Mouse (Mus musculus) stomach, embryonic 15.5 days (tissue): ENCODE results near the gene Ccdc150. TPM values are rescaled to one million over a fixed set of nuclear protein-coding genes. Genes with fewer than 3 reads are reported as not detected.

ENCODE experiments used
- ATAC-seq: fragments of 200-750 bp; cut with Nextera tagmentation; 2 replicates; pipeline ENCODE4 v1.8.0; 2017; ENCODE audit warnings: low read depth, moderate number of reproducible peaks, moderate TSS enrichment; ENCODE audit not compliant: insufficient read depth, low FRiP score
- H3K27ac ChIP-seq: fragments of 300-500 bp; sonication (generic); 2 replicates; pipeline ENCODE4 v1.5.1; 2015; ENCODE audit warnings: mild to moderate bottlenecking, inconsistent platforms
- H3K27me3 ChIP-seq: fragments of 300-500 bp; sonication (generic); replicated peaks from 2 replicates; pipeline ENCODE4 v1.6.1; 2015; ENCODE audit warnings: inconsistent platforms
- H3K36me3 ChIP-seq: fragments of 300-500 bp; sonication (generic); 2 replicates; pipeline ENCODE4 v1.6.1; 2015; ENCODE audit warnings: inconsistent platforms
- H3K4me1 ChIP-seq: fragments of 300-500 bp; sonication (generic); 2 replicates; pipeline ENCODE4 v1.6.1; 2015; ENCODE audit warnings: inconsistent platforms
- H3K4me2 ChIP-seq: fragments of 300-500 bp; sonication (generic); 2 replicates; pipeline ENCODE4 v1.6.1; 2015; ENCODE audit warnings: mild to moderate bottlenecking, inconsistent platforms
- H3K4me3 ChIP-seq: fragments of 300-500 bp; sonication (generic); replicated peaks from 2 replicates; pipeline ENCODE4 v1.5.1; 2015; ENCODE audit warnings: inconsistent platforms
- H3K9ac ChIP-seq: fragments of 300-500 bp; sonication (generic); 2 replicates; pipeline ENCODE4 v1.6.1; 2015; ENCODE audit warnings: inconsistent platforms
- H3K9me3 ChIP-seq: fragments of 300-500 bp; sonication (generic); 2 replicates; pipeline ENCODE4 v1.6.1; 2016; ENCODE audit warnings: inconsistent platforms
- WGBS: fragments of 180-500 bp; shearing (Covaris S2); methylation state at CpG from one replicate; pipeline ENCODE4 v1.1.7; 2015; 5-methylcytosine and 5-hydroxymethylcytosine counted together
- polyA plus RNA-seq: library from polyadenylated mRNA; unstranded; fragments of >200 nt; fragmentation: Nextera tagmentation; extraction: Ambion mirVana; gene quantifications from 2 replicates; pipeline ENCODE4 v1.2.1, GENCODE M21; 2015

The Ccdc150 gene
- polyA plus RNA-seq, 1 experiment from 2014 or later, result 0.12 TPM

- WGBS, result 80% methylated on average over 6 of the region's 6 CpGs
- no peaks in the 10 kb centered on the region for H3K9me3 ChIP-seq
- H3K4me3 ChIP-seq, result no peak overlapping the region
- H3K4me2 ChIP-seq, result no peak overlapping the region
- H3K36me3 ChIP-seq, result no peaks in the 10 kb centered on the region
- no peaks in the 10 kb centered on the region for H3K27me3 ChIP-seq
- no peak overlapping the region for H3K27ac ChIP-seq
- no peak overlapping the region for H3K9ac ChIP-seq
- no peaks in the 10 kb centered on the region for H3K4me1 ChIP-seq
- ATAC-seq, result no peak
These were observed 106.1 kb downstream of the Ccdc150 start for GRCm38 (mm10) chr1:54356566-54356965.

GRCm38 (mm10) chr1:54377506-54378051, 127.1 kb downstream of the Ccdc150 start:
- Histone ChIP-seq H3K4me2 (no peak overlapping the region), H3K27ac (no peak overlapping the region), H3K4me3 (no peak overlapping the region), H3K4me1 (no peaks in the 10 kb centered on the region), H3K27me3 (no peaks in the 10 kb centered on the region), H3K9me3 (no peaks in the 10 kb centered on the region), H3K9ac (no peak overlapping the region), H3K36me3 (no peaks in the 10 kb centered on the region)
- no peak for ATAC-seq

- Histone ChIP-seq H3K4me3 (no peak overlapping the region), H3K36me3 (no peaks in the 10 kb centered on the region), H3K4me2 (no peak overlapping the region), H3K9ac (no peak overlapping the region), H3K27me3 (no peaks in the 10 kb centered on the region), H3K4me1 (no peaks in the 10 kb centered on the region), H3K9me3 (no peaks in the 10 kb centered on the region), H3K27ac (no peak overlapping the region)
- 89% methylated on average over 9 of the region's 9 CpGs for WGBS
- no peak for ATAC-seq
These were observed 130.8 kb downstream of the Ccdc150 start for GRCm38 (mm10) chr1:54380978-54381914.

- no peaks in the 10 kb centered on the region for H3K27me3 ChIP-seq
- no peaks in the 10 kb centered on the region for H3K4me1 ChIP-seq
- no peak overlapping the region for H3K4me2 ChIP-seq
- no peak overlapping the region for H3K9ac ChIP-seq
- 44% methylated on average over 1 of the region's 1 CpGs for WGBS
- ATAC-seq, result no peak
- H3K27ac ChIP-seq, result no peak overlapping the region
- no peaks in the 10 kb centered on the region for H3K36me3 ChIP-seq
- no peaks in the 10 kb centered on the region for H3K9me3 ChIP-seq
- H3K4me3 ChIP-seq, result no peak overlapping the region
These were observed 133.7 kb downstream of the Ccdc150 start for GRCm38 (mm10) chr1:54384221-54384620.

GRCm38 (mm10) chr1:54402736-54403135, 152.3 kb downstream of the Ccdc150 start:
- Histone ChIP-seq H3K4me3 (no peak overlapping the region), H3K27me3 (no peaks in the 10 kb centered on the region), H3K4me2 (no peak overlapping the region), H3K4me1 (no peaks in the 10 kb centered on the region), H3K36me3 (peaks cover 16% of the 10 kb centered on the region; the same call in 1 of the 2 replicates), H3K9ac (no peak overlapping the region), H3K9me3 (no peaks in the 10 kb centered on the region), H3K27ac (no peak overlapping the region)
- ATAC-seq, result no peak

Other genes with a start within 250 kb of the Ccdc150 start
- gene Hecw2, start 55.5 kb upstream of the Ccdc150 start, polyA plus RNA-seq, result 2.0 and 2.4 TPM in 2 replicates
- gene Gtf3c3, start 188.3 kb downstream of the Ccdc150 start, polyA plus RNA-seq, result 18.3 and 19.9 TPM in 2 replicates